Mouse (Mus musculus) small intestine, adult 2 months (tissue): ENCODE results near the gene Sorcs2.

Experiments
- CTCF ChIP-seq: fragments of 200-500 bp; IDR thresholded peaks from 2 replicates; pipeline ENCODE4 v1.5.1; 2012; ENCODE audit warnings: low read depth, mild to moderate bottlenecking, control low read depth, inconsistent platforms, low read length, moderate library complexity, mixed read lengths; ENCODE audit not compliant: insufficient replicate concordance, insufficient read length; ENCODE audit errors: extremely low read depth
- POLR2A ChIP-seq: fragments of 200-500 bp; IDR thresholded peaks from 2 replicates; pipeline ENCODE4 v1.6.1; 2012; ENCODE audit warnings: low read depth, mild to moderate bottlenecking, control low read depth, inconsistent platforms, low read length, moderate library complexity

GRCm38 (mm10) chr5:36321581-36321980 lies 76.4 kb downstream of the Sorcs2 start:
- TF ChIP-seq CTCF (no peak), POLR2A (no peak)
